Mouse (Mus musculus) neural tube, embryonic 13.5 days (tissue): ENCODE measurements around the gene Olfr223. TPM values are rescaled to one million over a fixed set of nuclear protein-coding genes. Genes with fewer than 3 reads are reported as not detected.
"Not testable (repeated sequence)": the region's sequence is repeated elsewhere in the genome, so short reads cannot be mapped to it uniquely, and the experiment has no call there.

Experiments used
- ATAC-seq: fragments of 200-750 bp; cut with Nextera tagmentation; 2 replicates; pipeline ENCODE4 v1.8.0; 2017; ENCODE audit warnings: low read depth, mild to moderate bottlenecking, moderate TSS enrichment, moderate library complexity
- H3K27ac ChIP-seq: fragments of 300-500 bp; sonication (generic); replicated peaks from 2 replicates; pipeline ENCODE4 v1.5.1; 2015; ENCODE audit warnings: moderate library complexity, mild to moderate bottlenecking, inconsistent platforms
- H3K27me3 ChIP-seq: fragments of 300-500 bp; sonication (generic); 2 replicates; pipeline ENCODE4 v1.6.1; 2015; ENCODE audit warnings: mild to moderate bottlenecking, inconsistent platforms
- H3K36me3 ChIP-seq: fragments of 300-500 bp; sonication (generic); 2 replicates; pipeline ENCODE4 v1.6.1; 2015; ENCODE audit warnings: mild to moderate bottlenecking, inconsistent platforms
- H3K4me1 ChIP-seq: fragments of 300-500 bp; sonication (generic); replicated peaks from 2 replicates; pipeline ENCODE4 v1.6.1; 2015; ENCODE audit warnings: inconsistent platforms
- H3K4me2 ChIP-seq: fragments of 300-500 bp; sonication (generic); 2 replicates; pipeline ENCODE4 v1.6.1; 2015; ENCODE audit warnings: inconsistent platforms, mild to moderate bottlenecking, moderate library complexity
- H3K4me3 ChIP-seq: fragments of 300-500 bp; sonication (generic); 2 replicates; pipeline ENCODE4 v1.5.1; 2015; ENCODE audit warnings: mild to moderate bottlenecking, inconsistent platforms
- H3K9ac ChIP-seq: fragments of 300-500 bp; sonication (generic); 2 replicates; pipeline ENCODE4 v1.6.1; 2015; ENCODE audit warnings: moderate library complexity, mild to moderate bottlenecking, inconsistent platforms
- H3K9me3 ChIP-seq: fragments of 300-500 bp; sonication (generic); 2 replicates; pipeline ENCODE4 v1.6.1; 2016; ENCODE audit warnings: inconsistent platforms
- WGBS: fragments of 180-500 bp; shearing (Covaris S2); methylation state at CpG from one replicate; pipeline ENCODE4 v1.1.7; 2015; 5-methylcytosine and 5-hydroxymethylcytosine counted together
- polyA plus RNA-seq: library from polyadenylated mRNA; unstranded; fragments of >200 nt; fragmentation: Nextera tagmentation; extraction: Ambion mirVana; gene quantifications from 2 replicates; pipeline ENCODE4 v1.2.1, GENCODE M21; 2015

Olfr223 gene
- polyA plus RNA-seq, 1 experiment from 2014 or later: not detected

GRCm38 (mm10) chr11:59628177-59628576 is 35.1 kb upstream of the Olfr223 start:
- WGBS: 83% methylated on average over 5 of the region's 5 CpGs
- Histone ChIP-seq H3K4me2 (no peak overlapping the region), H3K4me1 (no peaks in the 10 kb centered on the region), H3K27me3 (no peaks in the 10 kb centered on the region), H3K4me3 (no peak overlapping the region), H3K27ac (no peak overlapping the region), H3K9me3 (no peaks in the 10 kb centered on the region), H3K9ac (no peak overlapping the region), H3K36me3 (no peaks in the 10 kb centered on the region)
- ATAC-seq: no peak

DNA sequence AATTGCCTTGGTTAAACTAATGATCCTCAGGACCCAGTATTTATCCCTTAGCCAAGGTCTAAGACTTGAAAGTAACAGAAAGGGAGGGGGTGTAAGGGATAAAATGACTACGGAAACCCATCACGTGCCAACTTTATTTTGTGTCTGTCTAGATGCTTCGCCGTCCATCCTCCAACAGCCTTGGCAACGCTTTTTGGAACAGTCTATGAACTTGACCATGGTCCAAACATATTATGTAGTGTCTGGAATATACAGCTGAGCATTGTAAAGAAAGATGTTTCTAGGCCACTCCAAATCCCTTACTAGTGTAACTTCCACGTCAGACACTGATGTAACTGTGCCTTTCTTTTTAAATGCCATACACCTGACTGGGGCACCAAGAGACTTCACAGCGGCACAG is 33.1 kb upstream of the Olfr223 start:
- ATAC-seq: no peak
- no peak overlapping the region for H3K27ac ChIP-seq
- WGBS: 88% methylated on average over 7 of the region's 7 CpGs
- no peak overlapping the region for H3K9ac ChIP-seq
- H3K4me2 ChIP-seq: no peak overlapping the region
- H3K4me1 ChIP-seq: no peaks in the 10 kb centered on the region
- H3K9me3 ChIP-seq: no peaks in the 10 kb centered on the region
- H3K36me3 ChIP-seq: no peaks in the 10 kb centered on the region
- no peaks in the 10 kb centered on the region for H3K27me3 ChIP-seq
- H3K4me3 ChIP-seq: no peak overlapping the region

GRCm38 (mm10) chr11:59624017-59624630 is 31.0 kb upstream of the Olfr223 start:
- no peaks in the 10 kb centered on the region for H3K4me1 ChIP-seq
- H3K27ac ChIP-seq: no peak overlapping the region
- ATAC-seq: peak; percentile 56; the same call in 1 of the 2 replicates
- H3K4me3 ChIP-seq: no peak overlapping the region
- 38% methylated on average over 6 of the region's 6 CpGs for WGBS
- no peak overlapping the region for H3K4me2 ChIP-seq
- no peak overlapping the region for H3K9ac ChIP-seq
- H3K9me3 ChIP-seq: no peaks in the 10 kb centered on the region
- no peaks in the 10 kb centered on the region for H3K36me3 ChIP-seq
- no peaks in the 10 kb centered on the region for H3K27me3 ChIP-seq

- no peak overlapping the region for H3K9ac ChIP-seq
- H3K27me3 ChIP-seq: no peaks in the 10 kb centered on the region
- 74% methylated on average over 3 of the region's 3 CpGs for WGBS
- H3K4me1 ChIP-seq: no peaks in the 10 kb centered on the region
- no peaks in the 10 kb centered on the region for H3K36me3 ChIP-seq
- H3K27ac ChIP-seq: no peak overlapping the region
- H3K9me3 ChIP-seq: no peaks in the 10 kb centered on the region
- H3K4me2 ChIP-seq: no peak overlapping the region
- ATAC-seq: no peak
- H3K4me3 ChIP-seq: no peak overlapping the region
Observed at GRCm38 (mm10) chr11:59622214-59622613, 29.1 kb upstream of the Olfr223 start.

GRCm38 (mm10) chr11:59616986-59617385 is 23.9 kb upstream of the Olfr223 start:
- H3K4me1 ChIP-seq, H3K9me3 ChIP-seq, H3K9ac ChIP-seq, H3K36me3 ChIP-seq, H3K27me3 ChIP-seq, ATAC-seq, H3K4me2 ChIP-seq, H3K27ac ChIP-seq, H3K4me3 ChIP-seq: not testable (repeated sequence)
- WGBS: 99% methylated on average over 2 of the region's 2 CpGs

DNA sequence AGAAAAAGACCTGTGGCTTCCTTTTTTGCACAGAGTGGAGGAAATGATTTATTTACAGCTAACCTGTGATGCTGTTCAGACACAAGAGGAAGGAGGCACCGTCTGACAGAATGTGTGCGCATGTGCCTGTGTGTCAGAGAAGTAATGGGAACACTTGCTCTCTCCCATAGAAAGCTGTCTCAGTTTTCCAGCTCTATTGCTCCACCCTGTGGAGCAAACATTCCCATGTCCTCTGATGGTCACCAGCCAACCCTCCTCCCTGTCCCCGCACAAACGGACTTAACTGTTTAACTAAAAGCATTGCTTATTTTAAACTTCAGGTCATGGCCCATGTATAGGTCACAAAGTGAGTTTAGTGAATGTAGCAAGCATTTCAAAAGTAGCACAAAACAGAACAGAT is 21.0 kb upstream of the Olfr223 start:
- Histone ChIP-seq H3K27ac (no peak overlapping the region), H3K27me3 (no peaks in the 10 kb centered on the region), H3K4me2 (no peak overlapping the region), H3K4me1 (no peaks in the 10 kb centered on the region), H3K9me3 (no peaks in the 10 kb centered on the region), H3K36me3 (no peaks in the 10 kb centered on the region), H3K9ac (no peak overlapping the region), H3K4me3 (no peak overlapping the region)
- ATAC-seq: no peak
- 57% methylated on average over 4 of the region's 4 CpGs for WGBS

GRCm38 (mm10) chr11:59611646-59612045 is 18.6 kb upstream of the Olfr223 start:
- Histone ChIP-seq H3K4me2 (no peak overlapping the region), H3K27me3 (no peaks in the 10 kb centered on the region), H3K27ac (no peak overlapping the region), H3K4me1 (no peaks in the 10 kb centered on the region), H3K9me3 (no peaks in the 10 kb centered on the region), H3K4me3 (no peak overlapping the region), H3K9ac (no peak overlapping the region), H3K36me3 (no peaks in the 10 kb centered on the region)
- no peak for ATAC-seq
- WGBS: 89% methylated on average over 5 of the region's 5 CpGs

DNA sequence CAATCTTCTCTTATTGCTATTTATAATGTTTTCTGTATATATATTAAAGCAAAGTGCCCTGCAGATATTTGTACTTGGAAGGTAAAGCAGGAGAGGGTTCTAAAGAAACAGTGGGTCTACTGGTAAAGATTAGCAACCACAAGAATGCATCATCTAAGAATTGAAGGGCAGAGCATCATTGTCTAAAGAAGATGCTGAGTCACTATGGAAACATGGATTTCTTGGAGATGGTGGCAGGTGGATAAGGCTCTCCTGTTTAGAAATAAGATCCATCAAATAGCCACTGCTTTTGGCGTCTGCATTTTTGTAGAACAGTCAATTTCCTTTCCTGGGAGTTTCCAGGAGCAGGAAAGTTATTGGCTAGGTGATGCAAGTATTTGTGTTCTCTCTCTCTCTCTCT is 9.2 kb upstream of the Olfr223 start:
- Histone ChIP-seq H3K4me3 (no peak overlapping the region), H3K27me3 (no peaks in the 10 kb centered on the region), H3K4me1 (no peaks in the 10 kb centered on the region), H3K9ac (no peak overlapping the region), H3K9me3 (no peaks in the 10 kb centered on the region), H3K36me3 (no peaks in the 10 kb centered on the region), H3K4me2 (no peak overlapping the region), H3K27ac (no peak overlapping the region)
- 74% methylated on average over 1 of the region's 1 CpGs for WGBS
- ATAC-seq: no peak

GRCm38 (mm10) chr11:59600872-59601271 is 7.8 kb upstream of the Olfr223 start:
- 93% methylated on average over 3 of the region's 3 CpGs for WGBS

DNA sequence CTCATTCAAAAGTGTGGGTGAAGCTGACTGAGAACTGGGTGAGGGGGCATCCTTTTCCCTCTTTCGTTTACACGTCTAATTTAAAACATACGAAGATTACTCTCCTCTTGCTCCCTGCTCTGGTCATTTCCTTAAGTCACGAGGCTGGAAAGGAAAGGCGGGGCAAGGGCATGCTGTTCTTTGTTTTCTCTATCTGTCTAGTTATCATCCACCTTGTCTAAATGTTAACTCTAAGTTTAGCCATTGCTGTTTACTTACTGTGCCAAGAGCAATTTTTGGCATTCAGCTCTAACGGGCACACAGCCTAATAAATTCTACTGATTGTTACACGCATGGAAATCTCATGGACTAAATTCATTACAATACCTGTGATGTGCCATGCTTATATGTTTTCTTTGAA is 6.1 kb upstream of the Olfr223 start:
- no peak overlapping the region for H3K4me3 ChIP-seq
- no peaks in the 10 kb centered on the region for H3K4me1 ChIP-seq
- H3K4me2 ChIP-seq: no peak overlapping the region
- 82% methylated on average over 7 of the region's 7 CpGs for WGBS
- no peak overlapping the region for H3K27ac ChIP-seq
- no peak overlapping the region for H3K9ac ChIP-seq
- no peak for ATAC-seq
- H3K27me3 ChIP-seq: no peaks in the 10 kb centered on the region
- H3K9me3 ChIP-seq: no peaks in the 10 kb centered on the region
- no peaks in the 10 kb centered on the region for H3K36me3 ChIP-seq

More at GRCm38 (mm10) chr11:59600872-59601271, 7.8 kb upstream of the Olfr223 start:
- Histone ChIP-seq H3K36me3 (no peaks in the 10 kb centered on the region), H3K27me3 (no peaks in the 10 kb centered on the region), H3K9me3 (no peaks in the 10 kb centered on the region), H3K27ac (no peak overlapping the region), H3K4me1 (no peaks in the 10 kb centered on the region), H3K4me2 (no peak overlapping the region), H3K4me3 (no peak overlapping the region), H3K9ac (no peak overlapping the region)
- ATAC-seq: no peak

GRCm38 (mm10) chr11:59596950-59597349 is 3.9 kb upstream of the Olfr223 start:
- 92% methylated on average over 8 of the region's 8 CpGs for WGBS
- Histone ChIP-seq H3K4me2 (no peak overlapping the region), H3K27ac (no peak overlapping the region), H3K9me3 (no peaks in the 10 kb centered on the region), H3K36me3 (no peaks in the 10 kb centered on the region), H3K27me3 (no peaks in the 10 kb centered on the region), H3K4me3 (no peak overlapping the region), H3K4me1 (no peaks in the 10 kb centered on the region), H3K9ac (no peak overlapping the region)
- no peak for ATAC-seq

DNA sequence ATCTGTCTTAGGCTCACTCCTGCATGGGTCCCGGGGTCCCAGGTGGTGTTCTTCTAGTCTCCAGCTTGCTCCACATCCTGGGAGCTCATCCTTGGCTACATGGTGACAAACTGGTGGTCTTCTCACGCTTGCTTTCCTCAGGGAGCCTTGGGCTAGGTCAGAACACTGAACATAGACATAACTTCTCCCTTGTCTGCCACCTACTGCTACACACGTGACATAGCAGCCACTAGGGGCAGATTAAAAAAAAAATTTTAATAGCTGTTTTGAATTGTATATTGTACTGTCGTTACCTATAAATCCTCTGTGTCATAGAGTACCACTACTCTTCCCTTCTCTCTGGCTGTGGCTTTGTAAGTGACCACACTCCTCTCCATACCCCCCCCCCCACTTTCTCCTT is 3.0 kb upstream of the Olfr223 start:
- Histone ChIP-seq H3K4me3 (no peak overlapping the region), H3K27me3 (no peaks in the 10 kb centered on the region), H3K4me1 (no peaks in the 10 kb centered on the region), H3K9ac (no peak overlapping the region), H3K27ac (no peak overlapping the region), H3K36me3 (no peaks in the 10 kb centered on the region), H3K9me3 (no peaks in the 10 kb centered on the region), H3K4me2 (no peak overlapping the region)
- ATAC-seq: no peak
- 57% methylated on average over 4 of the region's 4 CpGs for WGBS

DNA sequence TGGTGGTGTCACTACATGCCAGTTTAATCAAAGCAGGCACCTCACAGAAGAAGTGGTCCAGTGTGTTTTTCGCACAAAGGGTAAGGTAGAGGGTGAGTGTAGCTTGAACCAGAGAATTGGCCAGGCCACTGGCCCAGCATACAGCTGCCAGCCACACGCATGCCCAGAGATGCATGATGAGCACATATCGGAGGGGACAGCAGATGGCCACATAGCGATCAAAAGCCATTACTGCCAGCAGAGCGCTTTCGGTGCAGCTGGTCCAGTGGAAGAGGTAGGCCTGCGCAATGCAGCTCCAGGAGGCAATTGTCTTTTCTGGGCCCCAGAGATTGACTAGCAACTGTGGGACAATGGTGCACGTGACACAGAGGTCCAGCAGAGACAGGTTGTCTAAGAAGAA is 3.6 kb downstream of the Olfr223 start:
- H3K4me2 ChIP-seq: no peak overlapping the region
- WGBS: 81% methylated on average over 8 of the region's 8 CpGs
- no peaks in the 10 kb centered on the region for H3K9me3 ChIP-seq
- no peak overlapping the region for H3K9ac ChIP-seq
- no peaks in the 10 kb centered on the region for H3K4me1 ChIP-seq
- H3K36me3 ChIP-seq: no peaks in the 10 kb centered on the region
- H3K27ac ChIP-seq: no peak overlapping the region
- no peak for ATAC-seq
- no peak overlapping the region for H3K4me3 ChIP-seq
- H3K27me3 ChIP-seq: no peaks in the 10 kb centered on the region
